Mouse (Mus musculus) MEL (cell line): ENCODE data around the gene Krt13. TPM values are rescaled to one million over a fixed set of nuclear protein-coding genes. Genes with fewer than 3 reads are reported as not detected.

ENCODE experiments used
- DNase-seq: peaks from one replicate; pipeline ENCODE4 v3.0.0; 2011; ENCODE audit warnings: low read depth, low spot score
- H3K27ac ChIP-seq: 2 replicates; pipeline ENCODE4 v1.5.1; 2012; ENCODE audit warnings: low read depth, mild to moderate bottlenecking, control low read depth, low read length, moderate library complexity; ENCODE audit not compliant: control insufficient read depth
- H3K27me3 ChIP-seq, 2 experiments: fragments of 150-350 bp in 1 of 2; sonication (generic) in 1 of 2; 2 replicates each; pipeline ENCODE4 v1.6.1; 2012; ENCODE audit warnings: low read length in 2 of 2, mild to moderate bottlenecking in 2 of 2, improper control_type of control experiment in 1 of 2, moderate library complexity in 1 of 2; ENCODE audit not compliant: insufficient read depth in 2 of 2, control insufficient read depth in 1 of 2
- H3K36me3 ChIP-seq, 2 experiments: 2 replicates each; pipeline ENCODE4 v1.6.1; 2012 to 2014; ENCODE audit warnings: low read length in 2 of 2, improper control_type of control experiment in 1 of 2, inconsistent platforms in 1 of 2, mild to moderate bottlenecking in 1 of 2; ENCODE audit not compliant: insufficient read depth in 2 of 2, control insufficient read depth in 1 of 2
- H3K4me1 ChIP-seq, 2 experiments: fragments of 150-350 bp in 1 of 2; sonication (generic) in 1 of 2; 2 replicates each; pipeline ENCODE4 v1.6.1; 2012; ENCODE audit warnings: low read length in 2 of 2, improper control_type of control experiment in 1 of 2, mild to moderate bottlenecking in 1 of 2; ENCODE audit not compliant: insufficient read depth in 2 of 2, control insufficient read depth in 1 of 2
- H3K4me3 ChIP-seq, 2 experiments: fragments of 150-350 bp in 1 of 2; sonication (generic) in 1 of 2; 2 replicates each; pipeline ENCODE4 v1.5.1; 2012; ENCODE audit warnings: low read depth in 2 of 2, low read length in 2 of 2, mild to moderate bottlenecking in 2 of 2, moderate library complexity in 2 of 2, control low read depth in 1 of 2, improper control_type of control experiment in 1 of 2; ENCODE audit not compliant: control insufficient read depth in 1 of 2, insufficient read depth in 1 of 2
- H3K79me2 ChIP-seq: 2 replicates; pipeline ENCODE4 v1.6.1; 2012; ENCODE audit warnings: mild to moderate bottlenecking, low read length, moderate library complexity; ENCODE audit not compliant: control insufficient read depth, poor library complexity, insufficient read depth
- H3K9ac ChIP-seq: 2 replicates; pipeline ENCODE4 v1.6.1; 2012; ENCODE audit warnings: low read depth, mild to moderate bottlenecking, control low read depth, low read length, moderate library complexity; ENCODE audit not compliant: control insufficient read depth, poor library complexity, severe bottlenecking
- H3K9me3 ChIP-seq: fragments of 150-350 bp; sonication (generic); replicated peaks from 2 replicates; pipeline ENCODE4 v1.6.1; 2012; ENCODE audit warnings: mild to moderate bottlenecking, low read length, improper control_type of control experiment, moderate library complexity; ENCODE audit not compliant: insufficient read depth
- CTCF ChIP-seq, 3 experiments: IDR thresholded peaks in 2 of 3; conservative IDR thresholded peaks in 1 of 3; 2 replicates each; pipeline ENCODE4 v1.5.1; 2011 to 2012; ENCODE audit warnings: low read length in 3 of 3, low read depth in 2 of 3, mild to moderate bottlenecking in 2 of 3, improper control_type of control experiment in 1 of 3, inconsistent platforms in 1 of 3, mixed read lengths in 1 of 3, moderate library complexity in 1 of 3; ENCODE audit not compliant: control insufficient read depth in 1 of 3, insufficient read depth in 1 of 3, poor library complexity in 1 of 3, severe bottlenecking in 1 of 3
- GATA1 ChIP-seq: IDR thresholded peaks from 2 replicates; pipeline ENCODE4 v1.6.1; 2011; ENCODE audit warnings: low read depth, low read length, improper control_type of control experiment
- HCFC1 ChIP-seq: IDR thresholded peaks from 2 replicates; pipeline ENCODE4 v1.6.1; 2012; ENCODE audit warnings: low read depth, mild to moderate bottlenecking, inconsistent platforms, low read length, improper control_type of control experiment, moderate library complexity
- MAX ChIP-seq: IDR thresholded peaks from 2 replicates; pipeline ENCODE4 v1.6.1; 2011; ENCODE audit warnings: low read length, improper control_type of control experiment
- MAZ ChIP-seq: IDR thresholded peaks from 2 replicates; pipeline ENCODE4 v1.6.1; 2012; ENCODE audit warnings: low read depth, mild to moderate bottlenecking, inconsistent platforms, low read length, improper control_type of control experiment
- MEF2A ChIP-seq: IDR thresholded peaks from 2 replicates; pipeline ENCODE4 v1.6.1; 2014; ENCODE audit warnings: low read depth, mild to moderate bottlenecking, inconsistent platforms, low read length, improper control_type of control experiment; ENCODE audit not compliant: poor library complexity, insufficient replicate concordance, severe bottlenecking; ENCODE audit errors: extremely low read depth
- POLR2A ChIP-seq, 2 experiments: IDR thresholded peaks; 2 replicates each; pipeline ENCODE4 v1.6.1; 2011 to 2012; ENCODE audit warnings: low read length in 2 of 2, mild to moderate bottlenecking in 2 of 2, control low read depth in 1 of 2, improper control_type of control experiment in 1 of 2, low read depth in 1 of 2, moderate library complexity in 1 of 2; ENCODE audit not compliant: control insufficient read depth in 1 of 2, insufficient read depth in 1 of 2, poor library complexity in 1 of 2
- POLR2AphosphoS2 ChIP-seq: IDR thresholded peaks from 2 replicates; pipeline ENCODE4 v1.6.1; 2011; ENCODE audit warnings: low read length, improper control_type of control experiment
- POLR2AphosphoS5 ChIP-seq: IDR thresholded peaks from 2 replicates; pipeline ENCODE4 v1.6.1; 2012; ENCODE audit warnings: low read depth, borderline replicate concordance, mild to moderate bottlenecking, inconsistent platforms, low read length, moderate library complexity, mixed read lengths
- SMC3 ChIP-seq: IDR thresholded peaks from 2 replicates; pipeline ENCODE4 v1.6.1; 2011; ENCODE audit warnings: low read depth, low read length, improper control_type of control experiment
- TAL1 ChIP-seq: IDR thresholded peaks from 2 replicates; pipeline ENCODE4 v1.6.1; 2012; ENCODE audit warnings: mild to moderate bottlenecking, inconsistent platforms, low read length, moderate library complexity, mixed read lengths
- UBTF ChIP-seq: IDR thresholded peaks from 2 replicates; pipeline ENCODE4 v1.6.1; 2012; ENCODE audit warnings: low read depth, mild to moderate bottlenecking, inconsistent platforms, low read length, improper control_type of control experiment, moderate library complexity, borderline replicate concordance; ENCODE audit not compliant: insufficient read depth
- ZC3H11A ChIP-seq: IDR thresholded peaks from 2 replicates; pipeline ENCODE4 v1.6.1; 2012; ENCODE audit warnings: low read depth, mild to moderate bottlenecking, inconsistent platforms, low read length, improper control_type of control experiment
- polyA plus RNA-seq, 2 experiments: library from polyadenylated mRNA; stranded (reverse) in 1 of 2; unstranded in 1 of 2; fragments of >175 nt in 1 of 2; fragments of >200 nt in 1 of 2; gene quantifications; 2 replicates each; pipeline versions ENCODE4 v1.2.1 to v1.2.4; 2012; ENCODE audit warnings: low replicate concordance in 2 of 2, low read depth in 1 of 2; ENCODE audit not compliant: insufficient read length in 2 of 2, insufficient read depth in 1 of 2, missing spikeins in 1 of 2
- total RNA-seq: library from RNA; depleted of rRNA; stranded (reverse); fragments of 300-350 nt; gene quantifications from 2 replicates; pipeline ENCODE4 v1.2.3, GENCODE M21; 2012; rRNA removed

The Krt13 gene
- total and polyA plus RNA-seq, 3 experiments: not detected

DNA sequence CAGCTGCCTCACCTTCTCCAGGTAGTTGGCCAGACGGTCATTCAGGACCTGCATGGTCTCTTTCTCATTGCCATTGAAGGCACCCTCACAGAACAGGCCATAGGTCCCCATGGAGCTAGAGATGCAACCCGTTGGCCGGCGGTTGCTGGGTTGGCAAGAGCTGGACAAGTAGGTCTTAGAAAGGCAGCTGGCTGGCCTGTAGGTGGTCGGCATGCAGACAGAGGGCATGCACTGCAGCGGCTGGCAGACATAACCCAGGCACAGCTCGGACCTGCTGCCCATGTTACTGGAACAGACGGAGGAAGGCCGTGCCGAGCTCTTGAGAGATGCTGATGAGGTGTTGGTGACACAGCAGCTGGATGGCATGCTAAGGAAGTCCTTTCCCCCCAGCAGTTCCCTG is 33.5 kb downstream of the Krt13 start, which contains the start of gene Krt32:
TSS of gene Krt32 (minus strand) at position 366 of the 400 bp plus-strand sequence.
- no peaks in the 10 kb centered on the region for H3K79me2 ChIP-seq
- no peak within 1 kb of the TSS for H3K27ac ChIP-seq
- H3K36me3 ChIP-seq: no peaks in the 10 kb centered on the region
- H3K27me3 ChIP-seq: no peaks in the 10 kb centered on the region
- H3K4me3 ChIP-seq: no peak within 1 kb of the TSS
- DNase-seq: no peak
- H3K9ac ChIP-seq: no peak within 1 kb of the TSS
- TF ChIP-seq MAZ (no peak), CTCF (IDR thresholded peaks at IDR 0.05 in 2 of 3, conservative IDR thresholded peaks at IDR 0.05 in 1 of 3; ENCODE audit: control insufficient read depth in 1 of 3, insufficient read depth in 1 of 3, low read depth in 2 of 3, low read length in 3 of 3, poor library complexity in 1 of 3, severe bottlenecking in 1 of 3) (no peak), SMC3 (no peak), HCFC1 (no peak), POLR2AphosphoS5 (no peak), MEF2A (no peak), UBTF (no peak), MAX (no peak), GATA1 (no peak)
- no peaks in the 10 kb centered on the region for H3K9me3 ChIP-seq
- no peaks in the 10 kb centered on the region for H3K4me1 ChIP-seq

DNA sequence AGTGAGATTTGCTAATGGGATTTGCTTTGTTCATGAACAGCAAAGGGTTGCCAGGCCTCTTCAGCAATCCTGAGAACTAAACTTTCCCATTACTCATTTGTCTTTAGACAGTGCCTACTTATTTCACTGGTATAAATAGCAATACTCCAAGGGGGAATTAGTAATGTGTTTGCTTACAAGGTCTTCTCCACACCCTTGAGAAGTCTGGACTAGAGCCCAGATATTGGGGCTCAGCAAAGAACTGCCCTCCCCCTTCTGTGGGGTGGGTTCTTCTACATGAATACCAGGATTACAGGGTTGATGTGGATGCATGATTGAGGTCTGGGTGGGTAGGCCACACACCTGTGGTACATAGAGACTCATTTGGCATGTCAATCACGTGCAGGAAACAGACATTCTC is 47.5 kb downstream of the Krt13 start:
- Histone ChIP-seq H3K27me3 (no peaks in the 10 kb centered on the region), H3K36me3 (no peaks in the 10 kb centered on the region), H3K4me3 (no peak overlapping the region), H3K4me1 (no peaks in the 10 kb centered on the region), H3K79me2 (no peaks in the 10 kb centered on the region), H3K27ac (no peak overlapping the region), H3K9ac (no peak overlapping the region), H3K9me3 (no peaks in the 10 kb centered on the region)
- TF ChIP-seq POLR2AphosphoS2 (no peak), TAL1 (no peak), ZC3H11A (no peak), POLR2A (IDR thresholded peaks at IDR 0.05; ENCODE audit: control insufficient read depth in 1 of 2, insufficient read depth in 1 of 2, low read depth in 1 of 2, low read length in 2 of 2, poor library complexity in 1 of 2) (no peak)
- DNase-seq: no peak

Other genes starting within 250 kb of the Krt13 start
- gene Krtap9-1, start 248.2 kb downstream of the Krt13 start, total RNA-seq: not detected in 2 replicates
- not detected for gene Krtap9-1, start 248.2 kb downstream of the Krt13 start, polyA plus RNA-seq
- gene Gm11567, start 242.4 kb downstream of the Krt13 start, total RNA-seq: not detected in 2 replicates
- gene Gm11567, start 242.4 kb downstream of the Krt13 start, polyA plus RNA-seq: not detected
- not detected in 2 replicates for gene Krtap31-1, start 213.6 kb downstream of the Krt13 start, total RNA-seq
- gene Krtap31-1, start 213.6 kb downstream of the Krt13 start, polyA plus RNA-seq: not detected
- gene Gm11565, start 206.8 kb downstream of the Krt13 start, total RNA-seq: not detected in 2 replicates
- not detected for gene Gm11565, start 206.8 kb downstream of the Krt13 start, polyA plus RNA-seq
- not detected in 2 replicates for gene Krtap31-2, start 185.3 kb downstream of the Krt13 start, total RNA-seq
- gene Krtap31-2, start 185.3 kb downstream of the Krt13 start, polyA plus RNA-seq: not detected
- not detected in 2 replicates for gene Krtap9-5, start 173.1 kb downstream of the Krt13 start, total RNA-seq
- gene Krtap9-5, start 173.1 kb downstream of the Krt13 start, polyA plus RNA-seq: not detected
- gene Krtap29-1, start 142.5 kb downstream of the Krt13 start, total RNA-seq: not detected in 2 replicates
- not detected for gene Krtap29-1, start 142.5 kb downstream of the Krt13 start, polyA plus RNA-seq
- 0.08 TPM in 1 of 2 replicates, not detected in the other for gene Krtap16-1, start 135.0 kb downstream of the Krt13 start, total RNA-seq
- not detected for gene Krtap16-1, start 135.0 kb downstream of the Krt13 start, polyA plus RNA-seq
- not detected in 2 replicates for gene Krtap17-1, start 127.6 kb downstream of the Krt13 start, total RNA-seq
- not detected for gene Krtap17-1, start 127.6 kb downstream of the Krt13 start, polyA plus RNA-seq
- not detected in 2 replicates for gene Krt33a, start 105.4 kb downstream of the Krt13 start, total RNA-seq
- not detected for gene Krt33a, start 105.4 kb downstream of the Krt13 start, polyA plus RNA-seq
- not detected in 2 replicates for gene Krt33b, start 91.7 kb downstream of the Krt13 start, total RNA-seq
- not detected for gene Krt33b, start 91.7 kb downstream of the Krt13 start, polyA plus RNA-seq
- gene Krt34, start 80.0 kb downstream of the Krt13 start, total RNA-seq: not detected in 2 replicates
- not detected for gene Krt34, start 80.0 kb downstream of the Krt13 start, polyA plus RNA-seq
- not detected in 2 replicates for gene Krt31, start 71.0 kb downstream of the Krt13 start, total RNA-seq
- not detected for gene Krt31, start 71.0 kb downstream of the Krt13 start, polyA plus RNA-seq
- not detected in 2 replicates for gene Krt32, start 33.3 kb downstream of the Krt13 start, total RNA-seq
- gene Krt32, start 33.3 kb downstream of the Krt13 start, polyA plus RNA-seq: not detected
- not detected in 2 replicates for gene Krt35, start 25.3 kb downstream of the Krt13 start, total RNA-seq
- gene Krt35, start 25.3 kb downstream of the Krt13 start, polyA plus RNA-seq: not detected
- gene Krt36, start 15.9 kb downstream of the Krt13 start, total RNA-seq: not detected in 2 replicates
- gene Krt36, start 15.9 kb downstream of the Krt13 start, polyA plus RNA-seq: not detected
- not detected in 2 replicates for gene Krt15, start 14.4 kb upstream of the Krt13 start, total RNA-seq
- gene Krt15, start 14.4 kb upstream of the Krt13 start, polyA plus RNA-seq: not detected
- not detected in 2 replicates for gene Krt19, start 27.1 kb upstream of the Krt13 start, total RNA-seq
- gene Krt19, start 27.1 kb upstream of the Krt13 start, polyA plus RNA-seq: not detected
- not detected in 2 replicates for gene Krt9, start 71.7 kb upstream of the Krt13 start, total RNA-seq
- not detected for gene Krt9, start 71.7 kb upstream of the Krt13 start, polyA plus RNA-seq
- not detected in 2 replicates for gene Krt14, start 86.0 kb upstream of the Krt13 start, total RNA-seq
- gene Krt14, start 86.0 kb upstream of the Krt13 start, polyA plus RNA-seq: not detected
- gene Krt16, start 127.3 kb upstream of the Krt13 start, total RNA-seq: not detected in 2 replicates
- gene Krt16, start 127.3 kb upstream of the Krt13 start, polyA plus RNA-seq: not detected
- gene Krt17, start 139.5 kb upstream of the Krt13 start, total RNA-seq: not detected in 2 replicates
- not detected for gene Krt17, start 139.5 kb upstream of the Krt13 start, polyA plus RNA-seq
- not detected in 2 replicates for gene Krt42, start 148.3 kb upstream of the Krt13 start, total RNA-seq
- gene Krt42, start 148.3 kb upstream of the Krt13 start, polyA plus RNA-seq: not detected
- 320 and 383 TPM in 2 replicates for gene Eif1, start 198.3 kb upstream of the Krt13 start, total RNA-seq
- 100 to 1,000 TPM; 289 to 926 TPM for gene Eif1, start 198.3 kb upstream of the Krt13 start, polyA plus RNA-seq
- gene Gast, start 212.8 kb upstream of the Krt13 start, total RNA-seq: not detected in 2 replicates
- gene Gast, start 212.8 kb upstream of the Krt13 start, polyA plus RNA-seq: not detected
- gene Hap1, start 234.6 kb upstream of the Krt13 start, total RNA-seq: 6.6 and 10.9 TPM in 2 replicates
- gene Hap1, start 234.6 kb upstream of the Krt13 start, polyA plus RNA-seq: 10 to 100 TPM in 1 of 2 experiments, not detected in 1; 34.8 TPM